Mouse (Mus musculus) small intestine, adult 2 months (tissue): ENCODE results near the gene Mlycd.

Experiments used
- CTCF ChIP-seq: fragments of 200-500 bp; IDR thresholded peaks from 2 replicates; pipeline ENCODE4 v1.5.1; 2012; ENCODE audit warnings: low read depth, mild to moderate bottlenecking, control low read depth, inconsistent platforms, low read length, moderate library complexity, mixed read lengths; ENCODE audit not compliant: insufficient replicate concordance, insufficient read length; ENCODE audit errors: extremely low read depth
- POLR2A ChIP-seq: fragments of 200-500 bp; IDR thresholded peaks from 2 replicates; pipeline ENCODE4 v1.6.1; 2012; ENCODE audit warnings: low read depth, mild to moderate bottlenecking, control low read depth, inconsistent platforms, low read length, moderate library complexity

DNA sequence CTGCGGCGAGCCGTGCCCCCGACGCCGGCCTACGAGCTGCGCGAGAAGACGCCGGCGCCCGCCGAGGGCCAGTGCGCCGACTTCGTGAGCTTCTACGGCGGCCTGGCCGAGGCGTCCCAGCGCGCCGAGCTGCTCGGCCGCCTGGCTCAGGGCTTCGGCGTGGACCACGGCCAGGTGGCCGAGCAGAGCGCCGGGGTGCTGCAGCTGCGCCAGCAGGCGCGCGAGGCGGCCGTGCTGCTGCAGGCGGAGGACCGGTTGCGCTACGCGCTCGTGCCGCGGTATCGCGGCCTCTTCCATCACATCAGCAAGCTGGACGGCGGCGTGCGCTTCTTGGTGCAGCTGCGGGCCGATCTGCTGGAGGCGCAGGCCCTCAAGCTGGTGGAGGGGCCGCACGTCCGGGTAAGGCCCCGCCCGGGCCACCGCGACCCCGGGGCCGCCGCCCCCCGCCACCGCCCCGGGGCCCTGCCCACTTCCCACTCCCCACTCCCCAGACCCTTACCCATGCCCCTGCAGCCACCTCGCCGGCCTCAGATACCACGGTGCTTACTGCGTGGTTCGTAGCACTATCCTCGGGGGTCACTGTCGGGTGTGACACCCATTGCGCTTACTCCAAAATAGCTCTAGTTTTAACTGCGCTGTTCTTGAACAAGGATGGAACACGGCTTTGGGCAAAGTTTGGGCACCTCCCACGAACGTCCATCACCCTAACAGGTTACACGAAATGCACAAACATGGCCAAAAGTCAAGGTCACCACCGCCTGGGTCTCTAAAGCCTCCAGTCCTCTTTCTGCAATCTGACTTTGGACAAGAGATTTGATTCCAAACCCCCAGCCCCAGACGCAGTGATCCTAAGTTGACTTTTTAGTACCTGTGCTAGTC lies 633 bp downstream of the Mlycd start:
- TF ChIP-seq POLR2A (no peak), CTCF (no peak)
